Mouse (Mus musculus) liver, postnatal 0 days (tissue): ENCODE results near the gene Celf2. TPM values are rescaled to one million over a fixed set of nuclear protein-coding genes. Genes with fewer than 3 reads are reported as not detected.

ENCODE experiments used
- ATAC-seq: fragments of 200-750 bp; cut with Nextera tagmentation; 2 replicates; pipeline ENCODE4 v1.8.0; 2017; ENCODE audit warnings: mild to moderate bottlenecking, moderate library complexity
- DNase-seq: peaks from one replicate; pipeline ENCODE4 v3.0.0-alpha.2; 2016
- H3K27ac ChIP-seq: fragments of 300-500 bp; sonication (generic); 2 replicates; pipeline ENCODE4 v1.5.1; 2014; ENCODE audit warnings: antibody characterized with exemption, moderate library complexity, mild to moderate bottlenecking, low read depth
- H3K27me3 ChIP-seq: fragments of 300-500 bp; sonication (generic); 2 replicates; pipeline ENCODE4 v1.6.1; 2014; ENCODE audit warnings: low read length, control low read depth, mixed read lengths; ENCODE audit not compliant: insufficient read depth
- H3K36me3 ChIP-seq: fragments of 300-500 bp; sonication (generic); replicated peaks from 2 replicates; pipeline ENCODE4 v1.6.1; 2014; ENCODE audit warnings: mild to moderate bottlenecking, control low read depth, low read length, moderate library complexity, mixed read lengths; ENCODE audit not compliant: insufficient read depth
- H3K4me1 ChIP-seq: fragments of 300-500 bp; sonication (generic); 2 replicates; pipeline ENCODE4 v1.6.1; 2014; ENCODE audit warnings: antibody characterized with exemption, mild to moderate bottlenecking, control low read depth; ENCODE audit not compliant: insufficient read depth
- H3K4me2 ChIP-seq: fragments of 300-500 bp; sonication (generic); 2 replicates; pipeline ENCODE4 v1.6.1; 2014; ENCODE audit warnings: low read depth, mild to moderate bottlenecking, low read length, moderate library complexity, mixed read lengths
- H3K4me3 ChIP-seq: fragments of 300-500 bp; sonication (generic); 2 replicates; pipeline ENCODE4 v1.5.1; 2014; ENCODE audit warnings: low read depth, low read length
- H3K9ac ChIP-seq: fragments of 300-500 bp; sonication (generic); replicated peaks from 2 replicates; pipeline ENCODE4 v1.6.1; 2014; ENCODE audit warnings: mild to moderate bottlenecking, moderate library complexity
- H3K9me3 ChIP-seq: fragments of 300-500 bp; sonication (generic); 2 replicates; pipeline ENCODE4 v1.6.1; 2016; ENCODE audit warnings: mild to moderate bottlenecking, control low read depth, low read length, mixed read lengths
- CTCF ChIP-seq: sonication (generic); IDR thresholded peaks from 2 replicates; pipeline ENCODE4 v1.5.1; 2016; ENCODE audit warnings: antibody characterized with exemption, low read depth
- EP300 ChIP-seq: IDR thresholded peaks from 2 replicates; pipeline ENCODE4 v1.6.1; 2016; ENCODE audit warnings: antibody characterized with exemption, low read depth, mild to moderate bottlenecking
- WGBS: fragments of 180-500 bp; shearing (Covaris S2); extraction: QIAGEN DNeasy Blood & Tissue Kit; methylation state at CpG from one replicate; pipeline ENCODE4 v1.1.7; 2014; ENCODE audit not compliant: insufficient replicate concordance; 5-methylcytosine and 5-hydroxymethylcytosine counted together
- polyA plus RNA-seq: library from polyadenylated mRNA; unstranded; fragments of >200 nt; fragmentation: Nextera tagmentation; extraction: Ambion mirVana; gene quantifications from 2 replicates; pipeline ENCODE4 v1.2.1, GENCODE M21; 2015

The Celf2 gene
- polyA plus RNA-seq, 1 experiment from 2014 or later: 13.5 TPM

DNA sequence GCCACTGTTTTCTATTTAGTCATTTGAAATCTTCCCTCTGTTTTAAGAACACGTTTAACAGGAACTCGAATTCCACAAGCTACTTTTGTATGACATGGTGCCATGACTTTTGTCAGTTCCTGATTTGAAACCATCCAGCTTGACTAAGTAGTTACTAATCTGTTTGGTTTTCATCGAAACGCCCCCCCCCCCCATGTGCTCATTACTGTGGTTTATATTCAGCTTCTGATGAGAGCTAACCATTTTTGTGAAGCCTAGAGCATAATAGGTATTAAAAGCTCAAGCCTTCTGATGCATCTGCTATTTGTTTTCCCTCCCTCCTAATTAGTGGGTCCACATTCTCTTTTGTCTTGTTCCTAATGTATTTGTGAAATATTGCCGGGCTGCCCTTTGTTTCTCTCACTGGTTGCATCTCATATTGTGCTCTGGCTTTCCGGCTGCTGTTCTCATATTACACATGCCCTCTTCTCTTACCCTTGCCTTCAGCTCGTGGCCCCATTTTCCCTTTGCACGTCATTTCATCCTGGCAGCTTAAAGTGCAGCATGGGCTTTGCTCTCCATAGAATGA, 166.4 kb downstream of the Celf2 start:
- Histone ChIP-seq H3K4me3 (no peak overlapping the region), H3K4me2 (no peak overlapping the region), H3K9me3 (no peaks in the 10 kb centered on the region), H3K9ac (no peak overlapping the region), H3K36me3 (no peaks in the 10 kb centered on the region), H3K27me3 (no peaks in the 10 kb centered on the region), H3K4me1 (no peaks in the 10 kb centered on the region), H3K27ac (no peak overlapping the region)
- no peak for DNase-seq
- WGBS: 69% methylated on average over 8 of the region's 8 CpGs
- no peak for TF ChIP-seq CTCF
- no peak for TF ChIP-seq EP300
- ATAC-seq: no peak

DNA sequence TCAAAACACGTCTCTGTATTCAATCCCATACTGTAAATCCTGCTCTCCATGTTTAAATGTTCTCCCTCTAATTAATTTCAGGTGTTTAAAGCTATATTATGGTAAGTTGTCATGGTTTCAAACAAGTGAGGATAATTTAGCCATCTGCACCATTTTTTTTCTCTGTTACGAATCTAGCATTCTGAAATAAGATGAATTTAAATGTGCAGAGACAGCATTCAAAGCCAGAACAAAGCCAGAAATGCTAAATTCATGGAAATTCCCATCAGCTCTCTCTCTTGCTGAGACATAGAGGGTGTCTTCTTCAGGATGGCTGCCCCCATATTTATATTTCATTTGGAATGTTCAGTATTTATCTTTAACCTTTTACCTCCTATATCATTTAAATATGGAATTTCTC, 174.5 kb downstream of the Celf2 start:
- no peaks in the 10 kb centered on the region for H3K9me3 ChIP-seq
- WGBS: 70% methylated on average over 2 of the region's 2 CpGs
- no peaks in the 10 kb centered on the region for H3K36me3 ChIP-seq
- no peaks in the 10 kb centered on the region for H3K27me3 ChIP-seq
- no peak overlapping the region for H3K9ac ChIP-seq
- H3K4me3 ChIP-seq: no peak overlapping the region
- no peak for DNase-seq
- no peak overlapping the region for H3K4me2 ChIP-seq
- TF ChIP-seq CTCF (no peak), EP300 (no peak)
- H3K4me1 ChIP-seq: no peaks in the 10 kb centered on the region
- no peak for ATAC-seq
- no peak overlapping the region for H3K27ac ChIP-seq

DNA sequence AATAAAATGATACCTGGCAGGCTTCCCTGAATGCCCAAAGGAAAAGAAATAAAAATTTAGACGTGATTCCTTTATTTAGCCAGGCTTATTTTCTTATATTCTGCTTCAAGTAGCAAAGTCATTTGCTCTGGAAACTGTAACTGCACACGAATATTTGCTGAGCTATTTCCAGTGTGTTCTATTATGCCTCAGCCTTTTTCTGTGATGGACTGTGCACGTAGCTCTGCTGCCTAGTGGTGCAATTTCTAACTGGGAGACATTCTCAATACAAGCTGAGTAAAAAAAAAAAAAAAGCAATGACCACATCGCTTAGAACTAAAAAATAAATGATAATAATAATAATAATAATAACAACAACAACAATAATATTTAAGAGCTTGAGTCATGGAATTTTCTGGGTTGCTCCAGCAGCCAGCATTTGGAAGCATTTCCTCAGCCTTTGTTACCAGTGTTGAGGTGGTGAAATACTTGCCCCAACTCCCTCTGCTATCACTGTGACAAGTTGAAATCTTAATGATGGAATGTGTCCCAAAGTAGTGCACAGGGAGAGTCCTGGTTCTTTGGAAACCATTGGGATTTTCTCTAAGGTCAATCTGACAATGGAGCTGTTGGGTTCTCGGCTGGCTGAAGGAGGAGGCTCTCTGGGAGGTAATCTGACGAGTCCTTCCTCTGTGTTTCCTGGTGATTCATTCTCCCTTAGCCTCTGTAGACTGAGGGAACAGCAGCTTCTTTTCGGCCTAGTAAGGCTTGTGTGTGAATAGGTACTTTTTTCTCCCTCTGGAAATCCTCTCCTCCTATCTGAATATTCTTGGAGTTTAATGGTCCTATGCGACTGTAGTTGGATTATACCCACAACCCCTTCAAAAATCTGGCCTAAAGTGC, 181.1 kb downstream of the Celf2 start:
- Histone ChIP-seq H3K9me3 (no peaks in the 10 kb centered on the region), H3K4me2 (no peak overlapping the region), H3K36me3 (no peaks in the 10 kb centered on the region), H3K27me3 (no peaks in the 10 kb centered on the region), H3K4me3 (no peak overlapping the region), H3K9ac (no peak overlapping the region), H3K27ac (no peak overlapping the region), H3K4me1 (no peaks in the 10 kb centered on the region)
- DNase-seq: no peak
- no peak for ATAC-seq
- TF ChIP-seq EP300: no peak
- no peak for TF ChIP-seq CTCF
- WGBS: 61% methylated on average over 8 of the region's 8 CpGs

DNA sequence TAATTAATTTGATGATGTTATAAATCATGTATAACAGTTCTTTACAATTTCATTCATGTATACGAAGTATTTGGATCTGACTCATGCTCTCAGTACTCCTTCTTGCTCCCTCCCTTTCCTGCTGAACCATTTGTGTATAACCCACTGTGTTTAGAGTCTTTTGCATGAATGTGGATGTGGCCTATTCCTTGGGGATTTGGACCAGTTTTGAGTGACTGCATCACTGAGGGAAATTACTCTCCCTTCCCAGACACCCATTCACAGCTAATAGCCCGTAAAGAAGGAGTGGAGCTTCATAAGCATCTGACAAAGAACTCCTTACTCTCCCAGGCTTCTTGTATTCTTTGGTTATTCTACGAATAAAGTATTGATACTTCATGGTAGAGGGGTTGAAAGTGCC, 189.6 kb downstream of the Celf2 start:
- ATAC-seq: no peak
- TF ChIP-seq CTCF: no peak
- WGBS: 69% methylated on average over 3 of the region's 3 CpGs

DNA sequence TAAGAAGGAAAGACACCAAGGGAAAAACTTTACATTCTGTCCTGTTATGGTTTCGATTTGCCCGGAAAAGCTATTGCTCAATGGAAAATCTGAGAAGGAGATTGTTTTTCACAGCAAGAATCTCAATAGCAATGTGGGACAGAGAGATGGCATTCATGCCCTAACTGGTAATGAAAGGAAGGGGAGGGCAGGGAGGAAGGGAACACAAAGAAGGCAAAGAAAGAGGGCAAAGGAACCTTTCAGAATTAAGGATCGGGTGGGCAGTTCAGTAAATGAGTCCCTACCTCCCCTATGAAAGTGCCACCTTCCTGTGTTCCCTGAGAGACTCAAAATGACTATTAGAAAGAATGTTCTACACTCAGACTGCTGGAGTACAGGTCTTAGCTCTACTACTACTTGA, 197.6 kb downstream of the Celf2 start:
- DNase-seq: no peak
- whole genome bisulfite sequencing: 91% methylated on average over 3 of the region's 3 CpGs
- H3K4me1 ChIP-seq: no peaks in the 10 kb centered on the region

More for the DNA sequence above, 189.6 kb downstream of the Celf2 start:
- no peak for DNase-seq
- Histone ChIP-seq H3K4me1 (no peaks in the 10 kb centered on the region), H3K27me3 (no peaks in the 10 kb centered on the region), H3K36me3 (no peaks in the 10 kb centered on the region), H3K4me3 (no peak overlapping the region), H3K4me2 (no peak overlapping the region), H3K9me3 (no peaks in the 10 kb centered on the region), H3K27ac (no peak overlapping the region), H3K9ac (no peak overlapping the region)

DNA sequence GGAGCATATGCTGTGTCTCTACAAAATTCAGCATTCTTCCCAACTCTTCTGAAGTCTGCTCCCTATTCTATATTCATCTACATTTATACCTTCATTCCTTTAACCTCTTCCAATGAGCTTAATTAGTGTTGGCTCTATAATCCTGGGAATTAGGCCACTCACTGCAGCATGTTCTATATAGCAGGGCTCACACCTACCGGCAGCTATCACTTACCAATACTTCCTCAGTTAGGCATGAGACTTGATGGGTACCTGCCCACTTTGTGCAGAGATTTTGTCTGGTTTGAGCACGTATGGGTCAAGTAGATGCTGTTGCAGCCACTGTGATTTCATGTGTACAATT, 198.6 kb downstream of the Celf2 start:
- no peaks in the 10 kb centered on the region for H3K9me3 ChIP-seq
- no peak for DNase-seq
- no peak for ATAC-seq
- WGBS: 76% methylated on average over 2 of the region's 2 CpGs
- no peaks in the 10 kb centered on the region for H3K36me3 ChIP-seq
- H3K27ac ChIP-seq: no peak overlapping the region
- TF ChIP-seq CTCF (no peak), EP300 (no peak)
- no peaks in the 10 kb centered on the region for H3K4me1 ChIP-seq
- H3K9ac ChIP-seq: no peak overlapping the region
- H3K4me2 ChIP-seq: no peak overlapping the region
- H3K4me3 ChIP-seq: no peak overlapping the region
- H3K27me3 ChIP-seq: no peaks in the 10 kb centered on the region

More for the DNA sequence above, 197.6 kb downstream of the Celf2 start:
- H3K9ac ChIP-seq: no peak overlapping the region
- no peak overlapping the region for H3K27ac ChIP-seq
- H3K36me3 ChIP-seq: no peaks in the 10 kb centered on the region
- H3K27me3 ChIP-seq: no peaks in the 10 kb centered on the region
- no peak overlapping the region for H3K4me3 ChIP-seq
- no peak overlapping the region for H3K4me2 ChIP-seq
- TF ChIP-seq EP300: no peak
- TF ChIP-seq CTCF: no peak
- H3K9me3 ChIP-seq: no peaks in the 10 kb centered on the region
- ATAC-seq: no peak
